Mouse (Mus musculus): Measurements from ENCODE around the gene Naip6. TPM values are rescaled to one million over a fixed set of nuclear protein-coding genes. Genes with fewer than 3 reads are reported as not detected.
A peak's percentile ranks its signal among the peaks of the same experiment; 100 is the strongest.
"Not testable (repeated sequence)": the region's sequence is repeated elsewhere in the genome, so short reads cannot be mapped to it uniquely, and the experiment has no call there.

Gene Naip6
- polyA plus RNA-seq, 1 experiment from 2014 or later, result 0.44 TPM

- H3K9me3 ChIP-seq (replicated peaks; ENCODE audit: control insufficient read depth, low read length), result not testable (repeated sequence)
Measured at GRCm38 (mm10) chr13:100271474-100272132, 45.9 kb downstream of the Naip6 start.

GRCm38 (mm10) chr13:100256996-100257395 lies 60.5 kb downstream of the Naip6 start:
- not testable (repeated sequence) for ATAC-seq (ENCODE audit: low read depth); H3K4me1 ChIP-seq (ENCODE audit: control insufficient read depth, low read depth, low read length)
- WGBS (ENCODE audit: insufficient replicate concordance), result 32% methylated on average over 2 of the region's 2 CpGs

More at GRCm38 (mm10) chr13:100271474-100272132, 45.9 kb downstream of the Naip6 start:
- not testable (repeated sequence) for H3K36me3 ChIP-seq (ENCODE audit: control insufficient read depth, insufficient read depth); H3K27ac ChIP-seq (ENCODE audit: low read length); H3K27me3 ChIP-seq (ENCODE audit: control insufficient read depth, insufficient read depth, low read depth, low read length); H3K4me3 ChIP-seq (ENCODE audit: low read depth, low read length); H3K9ac ChIP-seq (ENCODE audit: low read depth, low read length); H3K4me2 ChIP-seq (ENCODE audit: low read depth, low read length); H3K4me1 ChIP-seq (ENCODE audit: control insufficient read depth, low read depth, low read length); ATAC-seq (ENCODE audit: low read depth)
- no CpG with 5 or more reads among the region's 1 CpGs for WGBS (ENCODE audit: insufficient replicate concordance)

DNA sequence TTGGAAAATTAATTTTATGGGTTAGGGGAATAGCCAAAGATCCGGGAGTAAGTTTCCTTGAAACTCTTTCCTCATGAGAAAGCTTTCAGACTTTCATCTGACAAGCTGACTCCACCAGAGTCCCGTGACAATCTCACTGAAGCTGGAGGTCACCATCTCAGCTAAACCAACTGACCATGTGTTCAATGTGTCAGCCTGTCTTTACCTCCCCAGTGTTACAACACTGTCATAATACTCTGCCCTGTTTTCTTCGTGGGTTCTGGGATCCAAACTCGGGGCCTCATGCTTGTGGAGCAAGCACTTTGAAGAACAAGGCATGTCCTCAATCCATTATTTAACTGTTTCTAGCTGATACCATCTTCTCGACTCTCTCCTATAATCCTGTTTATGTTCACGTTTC lies 61.5 kb downstream of the Naip6 start:
- H3K36me3 ChIP-seq (ENCODE audit: control insufficient read depth, insufficient read depth); H3K9me3 ChIP-seq (replicated peaks; ENCODE audit: control insufficient read depth, low read length); H3K4me1 ChIP-seq (ENCODE audit: control insufficient read depth, low read depth, low read length); ATAC-seq (ENCODE audit: low read depth); H3K27me3 ChIP-seq (ENCODE audit: control insufficient read depth, insufficient read depth, low read depth, low read length); H3K4me3 ChIP-seq (ENCODE audit: low read depth, low read length); H3K9ac ChIP-seq (ENCODE audit: low read depth, low read length); H3K27ac ChIP-seq (ENCODE audit: low read length); H3K4me2 ChIP-seq (ENCODE audit: low read depth, low read length): not testable (repeated sequence)
- WGBS (ENCODE audit: insufficient replicate concordance), result 66% methylated on average over 5 of the region's 6 CpGs

More at GRCm38 (mm10) chr13:100256996-100257395, 60.5 kb downstream of the Naip6 start:
- not testable (repeated sequence) for H3K4me2 ChIP-seq (ENCODE audit: low read depth, low read length); H3K4me3 ChIP-seq (ENCODE audit: low read depth, low read length); H3K27me3 ChIP-seq (ENCODE audit: control insufficient read depth, insufficient read depth, low read depth, low read length); H3K27ac ChIP-seq (ENCODE audit: low read length); H3K9me3 ChIP-seq (replicated peaks; ENCODE audit: control insufficient read depth, low read length); H3K36me3 ChIP-seq (ENCODE audit: control insufficient read depth, insufficient read depth); H3K9ac ChIP-seq (ENCODE audit: low read depth, low read length)

DNA sequence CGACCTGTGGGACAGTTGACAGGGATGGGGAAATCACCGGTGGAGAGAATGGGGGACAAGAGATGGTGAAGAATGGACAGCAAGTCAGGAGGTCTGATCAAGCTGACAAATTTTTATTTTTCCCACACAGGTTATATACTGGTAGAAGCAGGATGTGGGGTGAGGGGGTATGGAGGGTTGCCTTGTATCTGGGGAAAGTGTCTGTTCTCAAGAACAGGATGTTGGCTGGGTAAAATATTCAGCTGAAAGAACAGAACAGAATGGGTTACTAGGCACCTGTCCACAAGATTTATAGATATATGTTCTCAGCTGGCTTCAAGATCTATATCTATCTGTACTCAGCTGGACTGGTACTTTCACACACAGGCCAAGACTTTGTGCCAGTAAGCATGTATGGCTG lies 65.6 kb downstream of the Naip6 start:
- not testable (repeated sequence) for H3K4me3 ChIP-seq (ENCODE audit: low read depth, low read length); H3K27ac ChIP-seq (ENCODE audit: low read length); H3K27me3 ChIP-seq (ENCODE audit: control insufficient read depth, insufficient read depth, low read depth, low read length); H3K9ac ChIP-seq (ENCODE audit: low read depth, low read length); H3K4me1 ChIP-seq (ENCODE audit: control insufficient read depth, low read depth, low read length); H3K36me3 ChIP-seq (ENCODE audit: control insufficient read depth, insufficient read depth); H3K4me2 ChIP-seq (ENCODE audit: low read depth, low read length); H3K9me3 ChIP-seq (replicated peaks; ENCODE audit: control insufficient read depth, low read length); ATAC-seq (ENCODE audit: low read depth)
- WGBS (ENCODE audit: insufficient replicate concordance), result 66% methylated on average over 2 of the region's 2 CpGs

- not testable (repeated sequence) for H3K4me1 ChIP-seq (ENCODE audit: control insufficient read depth, low read depth, low read length); H3K27ac ChIP-seq (ENCODE audit: low read length); H3K9me3 ChIP-seq (replicated peaks; ENCODE audit: control insufficient read depth, low read length); H3K27me3 ChIP-seq (ENCODE audit: control insufficient read depth, insufficient read depth, low read depth, low read length); H3K9ac ChIP-seq (ENCODE audit: low read depth, low read length); H3K36me3 ChIP-seq (ENCODE audit: control insufficient read depth, insufficient read depth)
- 25% methylated on average over 5 of the region's 5 CpGs for WGBS (ENCODE audit: insufficient replicate concordance)
- peak; percentile 45; the same call in 1 of the 2 replicates for ATAC-seq (ENCODE audit: low read depth)
- Histone ChIP-seq H3K4me2 (ENCODE audit: low read depth, low read length) (peak overlapping the region; percentile 13; the same call in 1 of the 2 replicates), H3K4me3 (ENCODE audit: low read depth, low read length) (peak overlapping the region; percentile 33; the same call in 1 of the 2 replicates)
Measured at GRCm38 (mm10) chr13:100246896-100247519, 70.5 kb downstream of the Naip6 start.

DNA sequence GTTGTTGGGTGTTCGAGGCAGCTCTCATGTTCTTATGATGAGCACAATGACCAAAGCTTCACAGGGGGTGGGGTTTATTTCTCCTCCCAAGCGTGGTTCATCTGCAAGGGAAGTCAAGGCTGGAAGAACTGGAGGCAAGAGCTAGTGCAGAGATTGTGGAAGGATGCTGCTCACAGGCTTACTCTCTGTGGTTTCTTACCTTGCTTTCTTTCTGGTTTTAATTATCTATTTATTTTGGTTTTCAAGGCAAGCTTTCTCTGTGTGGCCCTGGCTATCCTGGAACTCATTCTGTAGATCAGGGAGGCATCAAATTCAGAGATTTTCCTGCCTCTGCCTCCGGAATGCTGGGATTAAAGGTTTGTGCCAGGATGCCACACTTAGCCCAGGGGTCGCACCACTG lies 71.3 kb downstream of the Naip6 start, which contains the start of gene Naip5:
TSS of gene Naip5 (minus strand) at position 101 of the 400 bp plus-strand sequence.
- H3K9me3 ChIP-seq (replicated peaks; ENCODE audit: control insufficient read depth, low read length); ATAC-seq (ENCODE audit: low read depth); H3K36me3 ChIP-seq (ENCODE audit: control insufficient read depth, insufficient read depth); H3K4me1 ChIP-seq (ENCODE audit: control insufficient read depth, low read depth, low read length); H3K27ac ChIP-seq (ENCODE audit: low read length); H3K9ac ChIP-seq (ENCODE audit: low read depth, low read length); H3K27me3 ChIP-seq (ENCODE audit: control insufficient read depth, insufficient read depth, low read depth, low read length): not testable (repeated sequence)
- H3K4me2 ChIP-seq (ENCODE audit: low read depth, low read length), result peak within 1 kb of the TSS; percentile 13; the same call in 1 of the 2 replicates
- H3K4me3 ChIP-seq (ENCODE audit: low read depth, low read length), result peak within 1 kb of the TSS; percentile 33; the same call in 1 of the 2 replicates
- 60% methylated on average over 4 of the region's 4 CpGs for WGBS (ENCODE audit: insufficient replicate concordance)

GRCm38 (mm10) chr13:100243702-100244101 lies 73.8 kb downstream of the Naip6 start:
- no peak for ATAC-seq (ENCODE audit: low read depth)
- H3K4me1 ChIP-seq (ENCODE audit: control insufficient read depth, low read depth, low read length), result no peaks in the 10 kb centered on the region
- H3K36me3 ChIP-seq (ENCODE audit: control insufficient read depth, insufficient read depth), result no peaks in the 10 kb centered on the region
- H3K4me2 ChIP-seq (ENCODE audit: low read depth, low read length), result no peak overlapping the region
- no peaks in the 10 kb centered on the region for H3K27me3 ChIP-seq (ENCODE audit: control insufficient read depth, insufficient read depth, low read depth, low read length)
- no peak overlapping the region for H3K4me3 ChIP-seq (ENCODE audit: low read depth, low read length)
- H3K9me3 ChIP-seq (replicated peaks; ENCODE audit: control insufficient read depth, low read length), result no peaks in the 10 kb centered on the region
- no peak overlapping the region for H3K27ac ChIP-seq (ENCODE audit: low read length)
- no peak overlapping the region for H3K9ac ChIP-seq (ENCODE audit: low read depth, low read length)

Other genes with a start within 250 kb of the Naip6 start
- 9.8 and 11.0 TPM in 2 replicates for gene Bdp1, start 213.6 kb downstream of the Naip6 start, polyA plus RNA-seq (2015; fragmentation: Nextera tagmentation; extraction: Ambion mirVana)
- gene Serf1, start 209.7 kb downstream of the Naip6 start, polyA plus RNA-seq (2015; fragmentation: Nextera tagmentation; extraction: Ambion mirVana), result 15.3 and 16.1 TPM in 2 replicates
- 13.1 and 14.6 TPM in 2 replicates for gene Smn1, start 192.8 kb downstream of the Naip6 start, polyA plus RNA-seq (2015; fragmentation: Nextera tagmentation; extraction: Ambion mirVana)
- gene Naip2, start 115.6 kb downstream of the Naip6 start, polyA plus RNA-seq (2015; fragmentation: Nextera tagmentation; extraction: Ambion mirVana), result 1.7 and 1.8 TPM in 2 replicates
- gene Naip5, start 71.4 kb downstream of the Naip6 start, polyA plus RNA-seq (2015; fragmentation: Nextera tagmentation; extraction: Ambion mirVana), result 0.48 and 0.80 TPM in 2 replicates
- gene Naip1, start 135.2 kb upstream of the Naip6 start, polyA plus RNA-seq (2015; fragmentation: Nextera tagmentation; extraction: Ambion mirVana), result 0.08 TPM in 1 of 2 replicates, not detected in the other
- 20.0 and 22.3 TPM in 2 replicates for gene Gtf2h2, start 174.9 kb upstream of the Naip6 start, polyA plus RNA-seq (2015; fragmentation: Nextera tagmentation; extraction: Ambion mirVana)
- gene Ocln, start 235.0 kb upstream of the Naip6 start, polyA plus RNA-seq (2015; fragmentation: Nextera tagmentation; extraction: Ambion mirVana), result 12.9 and 15.1 TPM in 2 replicates